Mouse (Mus musculus) forebrain, embryonic 11.5 days (tissue): ENCODE measurements around the gene Ifitm6. TPM values are rescaled to one million over a fixed set of nuclear protein-coding genes. Genes with fewer than 3 reads are reported as not detected.
"Not testable (repeated sequence)": the region's sequence is repeated elsewhere in the genome, so short reads cannot be mapped to it uniquely, and the experiment has no call there.

ENCODE experiments used
- ATAC-seq: fragments of 200-750 bp; cut with Nextera tagmentation; replicated peaks from 2 replicates; pipeline ENCODE4 v1.8.0; 2017; ENCODE audit warnings: moderate TSS enrichment; ENCODE audit not compliant: low FRiP score
- DNase-seq: peaks from one replicate; pipeline ENCODE4 v3.0.0-alpha.2; 2017; ENCODE audit warnings: low spot score
- H3K27ac ChIP-seq: fragments of 300-500 bp; sonication (generic); 2 replicates; pipeline ENCODE4 v1.5.1; 2014; ENCODE audit warnings: low read depth, low read length
- H3K27me3 ChIP-seq: fragments of 300-500 bp; sonication (generic); 2 replicates; pipeline ENCODE4 v1.6.1; 2014; ENCODE audit warnings: mild to moderate bottlenecking, low read length, mixed read lengths; ENCODE audit not compliant: control insufficient read depth, insufficient read depth
- H3K36me3 ChIP-seq: fragments of 300-500 bp; sonication (generic); 2 replicates; pipeline ENCODE4 v1.6.1; 2014; ENCODE audit warnings: mild to moderate bottlenecking, low read length, moderate library complexity, mixed read lengths; ENCODE audit not compliant: control insufficient read depth, insufficient read depth
- H3K4me1 ChIP-seq: fragments of 300-500 bp; sonication (generic); replicated peaks from 2 replicates; pipeline ENCODE4 v1.6.1; 2014; ENCODE audit warnings: low read length, mixed read lengths; ENCODE audit not compliant: control insufficient read depth, insufficient read depth
- H3K4me2 ChIP-seq: fragments of 300-500 bp; sonication (generic); 2 replicates; pipeline ENCODE4 v1.6.1; 2014; ENCODE audit warnings: low read depth, mild to moderate bottlenecking, low read length, moderate library complexity, mixed read lengths; ENCODE audit not compliant: severe bottlenecking
- H3K4me3 ChIP-seq: fragments of 300-500 bp; sonication (generic); 2 replicates; pipeline ENCODE4 v1.5.1; 2014; ENCODE audit warnings: low read depth, low read length
- H3K9ac ChIP-seq: fragments of 300-500 bp; sonication (generic); 2 replicates; pipeline ENCODE4 v1.6.1; 2014; ENCODE audit warnings: low read length
- H3K9me3 ChIP-seq: fragments of 300-500 bp; sonication (generic); 2 replicates; pipeline ENCODE4 v1.6.1; 2016; ENCODE audit warnings: low read length, mixed read lengths; ENCODE audit not compliant: control insufficient read depth
- WGBS: fragments of 180-500 bp; shearing (Covaris S2); extraction: QIAGEN DNeasy Blood & Tissue Kit; methylation state at CpG from one replicate; pipeline ENCODE4 v1.1.7; 2014; 5-methylcytosine and 5-hydroxymethylcytosine counted together
- polyA plus RNA-seq: library from polyadenylated mRNA; unstranded; fragments of >200 nt; fragmentation: Nextera tagmentation; extraction: Ambion mirVana; gene quantifications from 2 replicates; pipeline ENCODE4 v1.2.1, GENCODE M21; 2014

Ifitm6 gene
- polyA plus RNA-seq, 1 experiment from 2014 or later: not detected

DNA sequence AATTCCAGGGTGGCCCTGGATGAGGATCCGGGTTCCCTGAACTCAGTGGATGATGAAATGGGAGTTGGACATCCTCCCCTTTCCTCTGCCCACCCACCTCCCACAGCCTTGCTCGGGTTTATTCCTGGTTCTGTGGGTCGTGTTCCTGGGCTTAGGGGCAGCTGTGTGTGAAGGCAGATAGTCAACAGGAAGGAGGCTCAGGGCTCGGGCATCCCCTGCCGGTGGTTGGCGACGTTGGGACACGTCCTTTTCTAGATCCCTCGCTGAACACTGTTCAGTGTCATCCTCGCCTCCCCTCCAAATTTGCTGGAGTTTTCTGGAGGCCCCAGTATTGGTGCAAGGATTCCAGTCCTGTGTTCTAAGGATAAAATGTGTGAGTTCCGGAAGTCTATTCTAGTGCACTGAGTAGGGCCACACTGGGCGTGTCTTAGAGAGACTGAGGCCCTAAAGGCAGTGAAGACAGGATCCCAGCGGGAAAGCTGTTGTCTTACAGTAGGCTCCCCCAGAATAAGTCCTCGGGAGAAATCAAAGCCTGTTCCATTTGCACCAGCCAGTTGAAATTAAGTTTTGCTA is 26.5 kb downstream of the Ifitm6 start:
- Histone ChIP-seq H3K27ac (no peak overlapping the region), H3K9me3 (no peaks in the 10 kb centered on the region), H3K4me1 (no peaks in the 10 kb centered on the region), H3K36me3 (no peaks in the 10 kb centered on the region), H3K9ac (no peak overlapping the region), H3K4me2 (no peak overlapping the region), H3K4me3 (no peak overlapping the region), H3K27me3 (no peaks in the 10 kb centered on the region)
- no peak for DNase-seq
- 91% methylated on average over 14 of the region's 14 CpGs for WGBS
- no peak for ATAC-seq

DNA sequence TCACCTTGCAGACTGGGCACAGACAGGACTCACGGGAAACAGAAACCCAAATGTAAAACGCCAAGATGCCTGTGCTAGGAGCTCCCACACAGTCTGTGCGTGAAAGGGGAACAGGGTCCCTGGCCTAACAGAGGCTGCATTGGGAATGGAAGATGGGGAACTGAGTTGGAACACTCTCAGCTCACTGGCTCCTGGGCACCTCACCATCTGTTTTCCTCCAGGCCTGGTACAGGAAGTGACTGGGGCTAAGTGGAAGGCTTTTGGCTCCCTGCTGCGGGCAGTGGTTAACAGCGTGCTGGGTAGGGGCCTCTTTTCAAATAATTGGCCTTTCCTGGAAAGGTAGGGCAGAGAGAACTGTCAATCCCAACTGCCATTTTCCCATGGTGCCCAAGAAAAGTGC is 27.1 kb downstream of the Ifitm6 start:
- H3K27ac ChIP-seq: no peak overlapping the region
- no peak overlapping the region for H3K4me2 ChIP-seq
- no peak overlapping the region for H3K4me3 ChIP-seq
- H3K9ac ChIP-seq: no peak overlapping the region
- H3K27me3 ChIP-seq: no peaks in the 10 kb centered on the region
- WGBS: 80% methylated on average over 5 of the region's 5 CpGs
- no peaks in the 10 kb centered on the region; the same call in 1 of the 2 replicates for H3K9me3 ChIP-seq
- no peak for ATAC-seq
- no peak for DNase-seq
- H3K4me1 ChIP-seq: no peaks in the 10 kb centered on the region
- H3K36me3 ChIP-seq: no peaks in the 10 kb centered on the region

DNA sequence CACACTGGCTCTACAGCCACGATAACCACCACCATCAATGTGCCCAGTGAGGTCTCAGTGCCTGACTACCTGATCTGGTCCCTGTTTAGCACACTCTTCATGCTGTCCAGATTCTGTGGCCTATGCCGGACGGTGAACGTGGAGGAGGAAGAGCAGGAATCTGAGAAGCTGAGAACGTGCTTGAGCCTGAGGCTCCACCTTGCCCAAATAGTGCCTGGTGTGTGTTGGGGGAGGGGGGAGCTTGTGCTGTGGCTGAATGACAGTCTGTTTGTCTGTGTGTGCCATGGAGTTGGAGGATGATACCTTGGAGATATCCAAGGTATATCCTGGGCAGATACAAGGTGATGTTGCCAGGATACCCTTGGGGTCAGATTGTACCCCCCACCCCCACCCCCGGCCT is 27.5 kb downstream of the Ifitm6 start:
- Histone ChIP-seq H3K4me1 (no peaks in the 10 kb centered on the region), H3K9me3 (no peaks in the 10 kb centered on the region; the same call in 1 of the 2 replicates), H3K27me3 (no peaks in the 10 kb centered on the region), H3K36me3 (no peaks in the 10 kb centered on the region), H3K9ac (no peak overlapping the region), H3K27ac (no peak overlapping the region), H3K4me3 (no peak overlapping the region), H3K4me2 (no peak overlapping the region)
- WGBS: 70% methylated on average over 6 of the region's 6 CpGs
- ATAC-seq (no peak), DNase-seq (no peak)

DNA sequence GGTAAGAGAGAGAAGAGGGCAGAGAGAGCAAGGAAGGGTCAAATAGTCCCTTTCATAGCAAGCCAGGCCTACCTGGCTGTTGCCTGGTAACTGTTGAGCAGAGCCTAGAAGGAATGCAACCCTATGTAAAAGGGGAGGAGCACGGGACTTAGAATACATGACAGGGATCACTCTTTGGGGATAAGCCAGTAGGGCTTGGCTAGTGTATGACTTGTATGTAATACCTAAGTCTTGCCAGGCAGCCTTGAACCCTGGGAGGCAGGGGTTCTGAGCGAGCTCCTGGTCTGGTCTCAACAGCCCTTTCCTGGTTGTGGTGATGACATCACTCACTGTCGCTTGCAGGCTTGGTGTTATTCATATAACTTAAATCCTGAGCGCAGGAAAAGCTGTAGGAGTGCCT is 28.7 kb downstream of the Ifitm6 start:
- no peaks in the 10 kb centered on the region for H3K27me3 ChIP-seq
- no peaks in the 10 kb centered on the region for H3K4me1 ChIP-seq
- H3K9me3 ChIP-seq: no peaks in the 10 kb centered on the region; the same call in 1 of the 2 replicates
- no peak for DNase-seq
- WGBS: 75% methylated on average over 4 of the region's 4 CpGs
- no peak overlapping the region for H3K9ac ChIP-seq
- ATAC-seq: no peak
- no peak overlapping the region for H3K4me2 ChIP-seq
- no peak overlapping the region for H3K4me3 ChIP-seq
- H3K36me3 ChIP-seq: no peaks in the 10 kb centered on the region
- H3K27ac ChIP-seq: no peak overlapping the region

DNA sequence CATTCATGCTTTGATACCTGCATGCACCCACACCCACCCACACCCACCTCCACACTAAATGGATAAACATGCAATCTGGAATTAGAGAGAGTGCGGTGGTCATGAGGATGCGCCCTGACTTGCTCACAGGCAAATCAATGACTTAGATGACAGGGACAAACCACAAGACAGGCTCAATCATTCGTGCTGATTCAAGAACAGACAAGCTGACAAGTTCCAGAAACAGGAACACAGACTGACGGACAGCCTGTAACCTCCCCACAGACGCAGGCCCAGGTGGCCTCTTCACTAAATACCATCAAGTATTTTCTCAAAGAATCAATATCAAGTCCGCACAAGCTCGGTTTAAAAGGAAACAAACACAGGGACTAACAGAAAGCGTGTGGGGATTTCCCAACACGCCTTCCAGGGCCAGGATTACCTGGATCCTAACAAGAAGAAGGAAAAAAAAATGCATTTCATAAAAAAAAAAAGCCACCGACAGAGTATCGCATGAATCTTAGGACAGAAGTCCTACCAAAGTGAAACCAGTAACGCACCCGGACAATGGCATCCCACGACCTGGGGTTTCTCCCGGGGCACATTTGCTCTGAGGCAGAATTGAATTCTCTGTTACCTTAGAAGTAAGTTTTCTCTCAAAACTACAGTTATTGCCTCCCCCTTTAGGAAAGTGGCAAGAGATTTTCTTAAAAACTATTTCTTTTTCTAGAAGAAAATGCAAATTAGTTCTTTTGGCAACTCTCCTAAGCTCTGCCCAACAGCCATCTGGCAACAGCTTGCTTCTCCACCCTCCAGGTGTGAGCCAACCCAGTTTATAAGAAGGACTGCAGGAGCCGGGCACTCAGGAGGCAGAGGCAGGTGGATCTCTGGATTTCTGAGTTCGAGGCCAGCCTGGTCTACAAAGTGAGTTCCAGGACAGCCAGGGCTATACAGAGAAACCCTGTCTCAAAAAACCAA is 30.3 kb downstream of the Ifitm6 start:
- Histone ChIP-seq H3K27me3 (no peaks in the 10 kb centered on the region), H3K36me3 (no peaks in the 10 kb centered on the region), H3K4me1 (no peaks in the 10 kb centered on the region), H3K9me3 (no peaks in the 10 kb centered on the region; the same call in 1 of the 2 replicates), H3K9ac (no peak overlapping the region), H3K27ac (no peak overlapping the region), H3K4me3 (no peak overlapping the region), H3K4me2 (no peak overlapping the region)
- 89% methylated on average over 17 of the region's 17 CpGs for WGBS
- DNase-seq (no peak), ATAC-seq (no peak)

DNA sequence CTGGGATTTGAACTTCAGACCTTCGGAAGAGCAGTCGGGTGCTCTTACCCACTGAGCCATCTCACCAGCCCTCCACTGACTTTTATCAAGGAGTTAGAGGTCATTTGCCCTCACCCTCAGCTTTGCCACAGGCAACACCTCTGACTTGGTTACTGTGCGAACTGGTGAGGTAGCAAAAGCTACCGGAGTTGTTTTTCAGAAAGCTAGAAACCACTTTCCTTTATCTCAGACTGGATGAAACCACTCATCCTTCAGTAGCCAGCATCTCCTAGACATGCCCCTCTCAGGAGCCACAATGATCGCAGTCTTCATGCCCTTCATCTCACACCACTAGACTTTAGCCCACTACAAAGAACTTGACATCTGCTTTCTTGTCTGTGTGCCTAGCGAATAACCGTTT is 34.8 kb downstream of the Ifitm6 start:
- no peak overlapping the region for H3K9ac ChIP-seq
- DNase-seq: no peak
- no peaks in the 10 kb centered on the region; the same call in 1 of the 2 replicates for H3K9me3 ChIP-seq
- H3K27me3 ChIP-seq: no peaks in the 10 kb centered on the region
- no peak overlapping the region for H3K27ac ChIP-seq
- no peak for ATAC-seq
- no peak overlapping the region for H3K4me3 ChIP-seq
- 93% methylated on average over 7 of the region's 7 CpGs for WGBS
- no peaks in the 10 kb centered on the region for H3K4me1 ChIP-seq
- H3K36me3 ChIP-seq: no peaks in the 10 kb centered on the region
- no peak overlapping the region for H3K4me2 ChIP-seq

DNA sequence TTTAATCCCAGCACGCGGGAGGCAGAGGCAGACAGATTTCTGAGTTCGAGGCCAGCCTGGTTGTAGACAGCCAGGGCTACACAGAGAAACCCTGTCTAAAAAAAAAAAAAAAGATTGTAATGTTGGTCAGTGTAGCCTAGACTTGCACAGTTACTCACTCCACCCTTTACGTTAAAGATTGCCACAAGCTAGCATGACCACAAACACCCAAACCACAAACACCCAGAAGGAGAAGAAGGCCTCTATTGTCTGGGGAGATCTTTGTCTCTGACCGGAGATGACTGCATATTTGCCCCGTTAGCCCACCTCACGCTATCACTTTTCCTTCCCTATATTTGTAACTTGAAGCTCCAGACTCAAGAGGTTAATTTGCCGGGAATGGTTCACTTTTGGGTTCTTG is 36.0 kb downstream of the Ifitm6 start:
- H3K27me3 ChIP-seq: no peaks in the 10 kb centered on the region
- no peak overlapping the region for H3K27ac ChIP-seq
- no peak for ATAC-seq
- no peak overlapping the region for H3K4me3 ChIP-seq
- no peak overlapping the region for H3K4me2 ChIP-seq
- H3K4me1 ChIP-seq: no peaks in the 10 kb centered on the region
- 90% methylated on average over 8 of the region's 8 CpGs for WGBS
- H3K36me3 ChIP-seq: no peaks in the 10 kb centered on the region
- no peak overlapping the region for H3K9ac ChIP-seq
- H3K9me3 ChIP-seq: no peaks in the 10 kb centered on the region; the same call in 1 of the 2 replicates
- no peak for DNase-seq

DNA sequence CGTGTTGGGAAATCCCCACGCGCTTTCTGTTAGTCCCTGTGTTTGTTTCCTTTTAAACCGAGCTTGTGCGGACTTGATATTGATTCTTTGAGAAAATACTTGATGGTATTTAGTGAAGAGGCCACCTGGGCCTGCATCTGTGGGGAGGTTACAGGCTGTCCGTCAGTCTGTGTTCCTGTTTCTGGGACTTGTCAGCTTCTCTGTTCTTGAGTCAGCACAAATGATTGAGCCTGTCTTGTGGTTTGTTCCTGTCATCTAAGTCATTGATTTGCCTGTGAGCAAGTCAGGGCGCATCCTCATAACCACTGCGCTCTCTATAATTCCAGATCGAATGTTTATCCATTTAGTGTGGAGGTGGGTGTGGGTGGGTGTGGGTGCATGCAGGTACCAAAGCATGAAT is 41.0 kb downstream of the Ifitm6 start:
- not testable (repeated sequence) for H3K36me3 ChIP-seq, H3K9ac ChIP-seq, H3K27ac ChIP-seq, DNase-seq, H3K4me1 ChIP-seq, ATAC-seq, H3K4me2 ChIP-seq, H3K27me3 ChIP-seq, H3K4me3 ChIP-seq, H3K9me3 ChIP-seq
- 89% methylated on average over 9 of the region's 9 CpGs for WGBS
